Mouse (Mus musculus): ENCODE measurements around the gene Ppy.

GRCm38 (mm10) chr11:102134516-102134915 is 33.4 kb upstream of the Ppy start:
- TF ChIP-seq POU5F1 (IDR thresholded peaks at IDR 0.05; ENCODE audit: borderline replicate concordance, low read length): no peak
- no peak for TF ChIP-seq CTCF (conservative IDR thresholded peaks at IDR 0.05; ENCODE audit: low read length)
